Mouse (Mus musculus) heart, postnatal 0 days (tissue): ENCODE measurements around the gene Fndc7.

Source experiments
- CTCF ChIP-seq: IDR thresholded peaks from 2 replicates; pipeline ENCODE4 v1.5.1; 2016; ENCODE audit warnings: antibody characterized with exemption, control low read depth, low read depth
- EP300 ChIP-seq: IDR thresholded peaks from 2 replicates; pipeline ENCODE4 v1.6.1; 2016; ENCODE audit warnings: antibody characterized with exemption, low read depth

- TF ChIP-seq CTCF (no peak), EP300 (no peak)
Measured at GRCm38 (mm10) chr3:108910303-108911080, 20.7 kb upstream of the Fndc7 start.
